Mouse (Mus musculus) stomach, postnatal 0 days (tissue): ENCODE measurements around the gene Khdc4.

Experiments used
- CTCF ChIP-seq: IDR thresholded peaks from 2 replicates; pipeline ENCODE4 v1.5.1; 2016; ENCODE audit warnings: antibody characterized with exemption, low read depth, mild to moderate bottlenecking, moderate library complexity
- EP300 ChIP-seq: optimal IDR thresholded peaks from 2 replicates; pipeline ENCODE3; 2016; ENCODE audit warnings: antibody characterized with exemption

DNA sequence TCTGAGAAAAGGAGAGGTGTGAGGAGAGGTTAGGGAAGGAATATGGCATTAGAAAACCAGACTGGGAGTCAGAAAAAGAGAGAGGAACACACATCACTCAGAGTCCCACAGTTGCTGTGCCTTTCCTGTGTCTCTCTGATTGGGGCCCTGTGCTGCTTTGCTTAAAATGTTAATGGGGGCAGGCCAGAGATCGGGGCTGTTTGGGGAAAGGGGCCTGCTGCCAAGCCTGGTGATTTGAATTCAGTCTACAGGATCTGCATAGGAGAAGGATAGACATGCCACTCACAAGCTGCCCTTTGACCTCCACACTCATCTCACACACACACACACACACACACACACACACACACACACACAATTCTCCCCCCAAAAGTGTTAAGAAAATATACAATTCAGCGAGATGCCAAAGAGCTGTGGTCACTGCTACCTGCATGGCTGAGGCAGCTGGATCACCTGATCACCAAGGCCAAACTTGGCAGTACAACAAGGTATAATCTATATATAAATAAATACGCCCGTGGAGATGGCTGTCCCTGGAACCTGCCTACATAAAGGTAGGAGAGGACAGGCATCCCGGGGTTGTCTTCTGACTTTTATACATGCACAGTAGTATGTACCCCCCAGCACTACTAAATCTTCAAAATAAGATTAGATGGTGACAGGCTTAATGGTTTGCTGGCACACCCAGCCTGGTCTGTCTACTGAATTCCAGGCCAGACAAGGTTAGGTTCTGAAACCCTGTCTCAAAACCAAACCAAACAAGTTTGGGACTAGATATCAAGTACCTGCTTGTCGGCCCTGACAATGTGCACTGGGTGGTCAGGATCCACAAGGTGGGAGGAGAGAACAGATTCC, 31.9 kb upstream of the Khdc4 start:
- TF ChIP-seq CTCF: no peak
- TF ChIP-seq EP300: no peak
